Mouse (Mus musculus) monocyte, adult 5-6 weeks (primary cell): ENCODE measurements around the gene 1700034J05Rik. TPM values are rescaled to one million over a fixed set of nuclear protein-coding genes. Genes with fewer than 3 reads are reported as not detected.

Experiments
- ATAC-seq: fragments of 153-309, 156-312 bp; replicated peaks from 2 replicates; pipeline ENCODE4 v1.8.0; 2017; ENCODE audit warnings: mild to moderate bottlenecking; ENCODE audit not compliant: low TSS enrichment, insufficient number of reproducible peaks, severe bottlenecking, poor library complexity, low FRiP score
- total RNA-seq: library from RNA; stranded (forward); fragments of 200-1000, 200-491, 200-594 nt; gene quantifications from 3 replicates; pipeline ENCODE4 v1.2.3, GENCODE M21; 2017

The 1700034J05Rik gene
- total RNA-seq, 1 experiment from 2014 or later: 1.2 TPM

DNA sequence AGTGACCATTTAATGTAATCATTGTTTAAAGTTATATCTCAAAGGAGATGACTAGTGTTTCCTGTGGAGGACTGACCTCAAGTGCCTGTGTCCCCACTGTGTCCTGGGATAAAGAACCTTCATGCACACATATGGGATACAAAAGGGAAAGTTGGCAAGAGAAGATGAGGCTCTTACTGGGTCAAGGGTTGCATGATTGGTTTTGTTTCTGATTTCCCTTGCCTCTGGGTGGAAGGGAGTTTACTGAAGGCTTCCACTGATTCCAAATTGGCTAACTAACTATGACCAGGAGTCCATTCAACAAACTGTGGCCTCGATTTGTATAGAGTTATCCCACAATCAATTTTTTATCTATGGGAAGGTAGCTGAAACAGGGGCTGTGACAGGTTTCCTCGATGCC is 50.6 kb downstream of the 1700034J05Rik start:
- ATAC-seq: no peak

DNA sequence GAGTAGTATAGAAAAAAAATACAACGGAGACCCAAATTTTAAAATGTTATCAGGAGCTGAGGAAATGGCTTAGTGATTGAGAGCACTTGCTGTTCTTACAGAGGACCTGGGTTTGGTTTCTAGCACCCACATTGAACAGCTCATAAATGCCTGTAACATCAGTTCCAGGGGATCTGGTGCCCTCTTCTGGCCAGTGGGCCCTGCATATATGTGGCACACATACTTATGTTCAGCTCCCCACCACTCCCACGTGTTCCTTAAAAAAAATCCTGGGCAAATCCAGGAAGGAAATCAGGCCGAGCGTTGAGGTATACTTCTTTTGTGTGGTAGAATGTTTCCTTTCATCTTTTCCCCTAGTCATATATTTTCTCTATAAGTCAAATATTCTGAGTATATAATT is 52.3 kb downstream of the 1700034J05Rik start:
- ATAC-seq: no peak

Other genes starting within 250 kb of the 1700034J05Rik start
- 11.4 to 19.1 TPM (median 18.1 TPM) in 3 replicates for gene Stk38l, start 229.4 kb downstream of the 1700034J05Rik start, total RNA-seq
- 0.64 to 1.6 TPM (median 1.4 TPM) in 3 replicates for gene Arntl2, start 158.4 kb downstream of the 1700034J05Rik start, total RNA-seq
- gene Smco2, start 104.3 kb downstream of the 1700034J05Rik start, total RNA-seq: not detected in 3 replicates
- gene Ppfibp1, start 65.9 kb downstream of the 1700034J05Rik start, total RNA-seq: 13.7 to 26.2 TPM (median 22.5 TPM) in 3 replicates
- 0.39 to 1.5 TPM (median 0.48 TPM) in 3 replicates for gene Rep15, start 78.2 kb upstream of the 1700034J05Rik start, total RNA-seq
- gene Mrps35, start 88.3 kb upstream of the 1700034J05Rik start, total RNA-seq: 52.8 to 89.4 TPM (median 63.5 TPM) in 3 replicates
- gene Mansc4, start 132.6 kb upstream of the 1700034J05Rik start, total RNA-seq: not detected in 3 replicates
- 2.1 to 6.9 TPM (median 3.6 TPM) in 3 replicates for gene Klhl42, start 137.0 kb upstream of the 1700034J05Rik start, total RNA-seq